Mouse (Mus musculus) neutrophil, adult 59 days (primary cell): ENCODE measurements around the gene Camkk1. TPM values are rescaled to one million over a fixed set of nuclear protein-coding genes. Genes with fewer than 3 reads are reported as not detected.

ENCODE experiments used
- total RNA-seq, 2 experiments: library from RNA; stranded (reverse); gene quantifications; 1 replicate in 1 of 2; 2 replicates in 1 of 2; pipeline ENCODE4 v1.2.4; 2023

Camkk1 gene
- total RNA-seq, result 1 to 10 TPM; 6.7 to 7.1 TPM

DNA sequence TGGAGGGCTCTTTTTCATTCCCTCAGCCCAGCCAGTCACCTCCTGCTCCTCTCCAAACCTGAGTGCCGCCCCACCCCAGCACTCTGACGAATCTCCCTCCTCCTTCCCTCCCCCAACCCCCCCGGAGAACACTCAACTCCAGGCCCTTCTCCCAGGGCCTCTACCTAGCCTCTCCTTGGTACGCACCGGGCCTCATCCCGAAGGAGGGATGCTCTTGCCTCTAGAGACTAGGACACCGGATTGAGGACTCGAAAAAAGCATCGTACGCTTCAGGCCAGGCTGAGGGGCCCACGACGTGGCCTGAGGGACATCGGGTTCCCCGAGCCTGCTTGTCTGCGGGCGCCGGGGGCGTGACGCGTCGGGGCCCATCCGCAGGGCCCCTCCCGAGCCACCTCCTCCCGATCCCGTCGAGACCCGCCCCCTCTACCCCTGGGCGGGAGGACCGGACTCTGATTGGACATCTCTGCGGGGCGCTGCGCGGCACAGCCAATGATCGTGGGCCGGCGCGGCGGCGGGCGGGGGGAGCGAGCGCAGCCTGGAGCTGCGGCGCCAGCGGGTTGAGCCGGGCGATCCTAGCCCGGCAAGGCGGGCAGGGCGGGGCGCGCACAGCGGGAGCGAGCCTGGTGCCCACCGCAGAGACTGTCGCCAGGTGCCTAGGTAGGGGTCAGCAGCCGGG lies at the start of gene Camkk1:
Gene Camkk1, plus strand, starts transcription at position 538 of the 676 bp plus-strand sequence.

DNA sequence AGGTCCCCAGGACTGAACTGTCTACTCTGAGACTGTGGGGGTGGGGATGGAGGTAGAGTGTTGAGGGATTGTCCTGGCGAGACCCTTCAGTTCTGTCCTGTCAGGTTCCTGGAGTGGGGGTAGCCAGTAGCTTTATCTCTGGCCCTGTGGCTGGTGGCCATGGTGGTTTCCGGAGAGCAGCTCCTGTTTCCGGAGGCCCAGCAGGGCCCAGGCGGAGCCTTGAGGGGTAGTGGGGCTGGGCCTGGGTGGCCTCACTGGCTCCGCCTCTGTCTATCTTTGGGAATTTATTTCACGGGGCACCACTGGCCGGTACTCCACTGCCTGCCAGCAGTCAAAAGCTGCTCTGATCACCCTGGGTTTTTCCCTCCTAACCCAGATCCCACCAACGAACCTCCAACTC lies 20.0 kb upstream of the Camkk1 start, which contains the start of gene P2rx1:
Gene P2rx1, plus strand, starts transcription at position 333 of the 400 bp plus-strand sequence.

DNA sequence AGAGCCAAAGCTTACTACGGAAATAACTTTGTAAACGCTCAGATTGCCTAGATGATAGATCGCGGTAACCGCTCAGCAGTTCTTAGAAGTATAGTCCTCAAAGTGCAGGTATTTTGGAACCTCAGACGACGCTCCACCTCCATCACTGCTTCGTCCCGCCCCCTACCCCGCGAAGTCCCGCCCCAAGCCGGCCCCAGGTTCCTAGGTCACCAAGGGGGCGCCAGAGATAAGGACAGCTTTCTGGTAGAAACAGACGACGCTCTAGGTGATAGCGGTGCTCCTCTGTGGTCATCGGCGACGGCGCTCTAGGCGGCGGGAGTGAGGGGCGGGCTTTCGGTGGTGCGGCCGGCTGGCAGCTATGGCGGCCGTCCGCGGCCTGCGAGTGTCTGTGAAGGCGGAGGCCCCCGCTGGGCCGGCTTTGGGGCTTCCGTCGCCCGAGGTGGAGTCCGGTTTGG lies 28.8 kb downstream of the Camkk1 start, which contains the start of gene Ncbp3:
Gene Ncbp3, plus strand, starts transcription at position 242 of the 455 bp plus-strand sequence.

GRCm38 (mm10) chr11:73090283-73090682 lies 71.5 kb downstream of the Camkk1 start, which contains the start of gene Itgae:
Gene Itgae, plus strand, starts transcription at chr11:73090583.

Other genes with a start within 250 kb of the Camkk1 start
- gene Cyb5d2, start 222.9 kb upstream of the Camkk1 start, total RNA-seq, result 1 to 10 TPM; 6.9 to 9.3 TPM
- 10 to 100 TPM; 64.6 to 69.9 TPM for gene Zzef1, start 222.8 kb upstream of the Camkk1 start, total RNA-seq
- 100 to 1,000 TPM; 279 to 289 TPM for gene Atp2a3, start 57.8 kb upstream of the Camkk1 start, total RNA-seq
- gene P2rx1, start 19.9 kb upstream of the Camkk1 start, total RNA-seq, result 10 to 100 TPM; 10.7 to 10.8 TPM
- gene Ncbp3, start 28.8 kb downstream of the Camkk1 start, total RNA-seq, result 10 to 100 TPM; 13.6 to 14.7 TPM
- under 1 TPM in 1 of 2 experiments, not detected in 1; 0.09 TPM for gene Itgae, start 71.6 kb downstream of the Camkk1 start, total RNA-seq
- 10 to 100 TPM in 1 of 2 experiments, 1 to 10 TPM in 1; 8.9 to 11.9 TPM for gene Haspin, start 119.3 kb downstream of the Camkk1 start, total RNA-seq
- not detected for gene P2rx5, start 141.4 kb downstream of the Camkk1 start, total RNA-seq
- 10 to 100 TPM; 20.7 to 22.7 TPM for gene Emc6, start 158.0 kb downstream of the Camkk1 start, total RNA-seq
- gene Tax1bp3, start 158.1 kb downstream of the Camkk1 start, total RNA-seq, result 10 to 100 TPM; 16.3 to 18.2 TPM
- gene Ctns, start 180.0 kb downstream of the Camkk1 start, total RNA-seq, result 10 to 100 TPM; 15.1 to 18.7 TPM
- 1 to 10 TPM; 1.3 to 1.8 TPM for gene Shpk, start 180.5 kb downstream of the Camkk1 start, total RNA-seq
- gene Trpv1, start 215.3 kb downstream of the Camkk1 start, total RNA-seq, result not detected
- not detected for gene Trpv3, start 248.4 kb downstream of the Camkk1 start, total RNA-seq